Mouse (Mus musculus) forebrain, postnatal 0 days (tissue): ENCODE measurements around the gene Gm15080. TPM values are rescaled to one million over a fixed set of nuclear protein-coding genes. Genes with fewer than 3 reads are reported as not detected.
"Not testable (repeated sequence)": the region's sequence is repeated elsewhere in the genome, so short reads cannot be mapped to it uniquely, and the experiment has no call there.

Experiments
- ATAC-seq: fragments of 200-750 bp; cut with Nextera tagmentation; 2 replicates; pipeline ENCODE4 v1.8.0; 2017; ENCODE audit warnings: mild to moderate bottlenecking, moderate library complexity
- DNase-seq: peaks from one replicate; pipeline ENCODE4 v3.0.0-alpha.2; 2015
- H3K27ac ChIP-seq: fragments of 300-500 bp; sonication (generic); 2 replicates; pipeline ENCODE4 v1.5.1; 2014; ENCODE audit warnings: low read depth, mild to moderate bottlenecking, antibody characterized with exemption, low read length, moderate library complexity, mixed read lengths
- H3K27me3 ChIP-seq: fragments of 300-500 bp; sonication (generic); 2 replicates; pipeline ENCODE4 v1.6.1; 2014; ENCODE audit warnings: mild to moderate bottlenecking, low read length, mixed read lengths; ENCODE audit not compliant: insufficient read depth
- H3K36me3 ChIP-seq: fragments of 300-500 bp; sonication (generic); 2 replicates; pipeline ENCODE4 v1.6.1; 2014; ENCODE audit warnings: mild to moderate bottlenecking, moderate library complexity; ENCODE audit not compliant: insufficient read depth
- H3K4me1 ChIP-seq: fragments of 300-500 bp; sonication (generic); 2 replicates; pipeline ENCODE4 v1.6.1; 2014; ENCODE audit warnings: antibody characterized with exemption; ENCODE audit not compliant: insufficient read depth
- H3K4me2 ChIP-seq: fragments of 300-500 bp; sonication (generic); 2 replicates; pipeline ENCODE4 v1.6.1; 2014; ENCODE audit warnings: low read depth, mild to moderate bottlenecking, moderate library complexity
- H3K4me3 ChIP-seq: fragments of 300-500 bp; sonication (generic); 2 replicates; pipeline ENCODE4 v1.5.1; 2014; ENCODE audit warnings: low read depth, low read length, mixed read lengths
- H3K9ac ChIP-seq: fragments of 300-500 bp; sonication (generic); 2 replicates; pipeline ENCODE4 v1.6.1; 2014; ENCODE audit warnings: mild to moderate bottlenecking
- H3K9me3 ChIP-seq: fragments of 300-500 bp; sonication (generic); 2 replicates; pipeline ENCODE4 v1.6.1; 2016; ENCODE audit warnings: low read length
- WGBS: fragments of 180-500 bp; shearing (Covaris S2); extraction: QIAGEN DNeasy Blood & Tissue Kit; methylation state at CpG from one replicate; pipeline ENCODE4 v1.1.7; 2014; 5-methylcytosine and 5-hydroxymethylcytosine counted together
- polyA plus RNA-seq: library from polyadenylated mRNA; unstranded; fragments of >200 nt; fragmentation: Nextera tagmentation; extraction: Ambion mirVana; gene quantifications from 2 replicates; pipeline ENCODE4 v1.2.1, GENCODE M21; 2015
- total RNA-seq: library from RNA; depleted of rRNA; stranded (reverse); fragments of >200 nt; gene quantifications from 2 replicates; pipeline ENCODE4 v1.2.3, GENCODE M21; 2014; rRNA removed

Gene Gm15080
- total RNA-seq (not detected in 2 replicates), polyA plus RNA-seq (not detected in 2 replicates)

GRCm38 (mm10) chrX:147992693-147993092, at the start of gene Gm15080:
TSS of gene Gm15080 (plus strand) at chrX:147992993.
- not testable (repeated sequence) for H3K36me3 ChIP-seq, ATAC-seq, H3K4me2 ChIP-seq, H3K9me3 ChIP-seq, H3K27me3 ChIP-seq, H3K27ac ChIP-seq, H3K4me3 ChIP-seq, H3K4me1 ChIP-seq, H3K9ac ChIP-seq, DNase-seq
- WGBS: 92% methylated on average over 1 of the region's 5 CpGs

Other genes starting within 250 kb of the Gm15080 start
- not detected in 2 replicates for gene Gm15128, start 227.0 kb upstream of the Gm15080 start, total RNA-seq
- gene Gm15128, start 227.0 kb upstream of the Gm15080 start, polyA plus RNA-seq: not detected in 2 replicates
- not detected in 2 replicates for gene Gm15107, start 187.7 kb downstream of the Gm15080 start, total RNA-seq
- not detected in 2 replicates for gene Gm15107, start 187.7 kb downstream of the Gm15080 start, polyA plus RNA-seq